Mouse (Mus musculus): ENCODE results near the gene Mapk14. TPM values are rescaled to one million over a fixed set of nuclear protein-coding genes. Genes with fewer than 3 reads are reported as not detected.
"Not testable (repeated sequence)": the region's sequence is repeated elsewhere in the genome, so short reads cannot be mapped to it uniquely, and the experiment has no call there.

The Mapk14 gene
- polyA plus RNA-seq, 1 experiment from 2014 or later: 46.1 TPM

- no peak overlapping the region for H3K4me3 ChIP-seq (ENCODE audit: low read length)
- no peak overlapping the region for H3K27ac ChIP-seq (ENCODE audit: low read length)
- H3K36me3 ChIP-seq (ENCODE audit: control insufficient read depth, insufficient read depth, low read length): no peaks in the 10 kb centered on the region
- H3K9me3 ChIP-seq (ENCODE audit: control insufficient read depth, low read length): no peaks in the 10 kb centered on the region
- H3K27me3 ChIP-seq (ENCODE audit: control insufficient read depth, insufficient read depth, low read depth, low read length): peaks cover 16% of the 10 kb centered on the region
- no peak overlapping the region for H3K4me2 ChIP-seq (ENCODE audit: low read depth, low read length)
- no peak for ATAC-seq (ENCODE audit: low read depth)
- WGBS: 71% methylated on average over 11 of the region's 11 CpGs
- peaks cover 10% of the 10 kb centered on the region for H3K4me1 ChIP-seq (replicated peaks; ENCODE audit: control insufficient read depth, insufficient read depth, low read length)
- no peak overlapping the region for H3K9ac ChIP-seq (ENCODE audit: low read length)
Observed at GRCm38 (mm10) chr17:28766781-28767515, 75.8 kb downstream of the Mapk14 start.

GRCm38 (mm10) chr17:28769121-28769874, 78.2 kb downstream of the Mapk14 start, which contains the start of gene Mapk13:
Gene Mapk13 (plus strand): TSS chr17:28769297.
- H3K36me3 ChIP-seq (ENCODE audit: control insufficient read depth, insufficient read depth, low read length): no peaks in the 10 kb centered on the region
- H3K4me1 ChIP-seq (replicated peaks; ENCODE audit: control insufficient read depth, insufficient read depth, low read length): peaks cover 10% of the 10 kb centered on the region
- under 1% methylated on average over 50 of the region's 58 CpGs for WGBS
- peaks cover 16% of the 10 kb centered on the region for H3K27me3 ChIP-seq (ENCODE audit: control insufficient read depth, insufficient read depth, low read depth, low read length)
- H3K9ac ChIP-seq (ENCODE audit: low read length): peak within 1 kb of the TSS; percentile 76
- H3K27ac ChIP-seq (ENCODE audit: low read length): peak within 1 kb of the TSS; percentile 57
- H3K4me3 ChIP-seq (ENCODE audit: low read length): peak within 1 kb of the TSS; percentile 61
- peak within 1 kb of the TSS; percentile 71 for H3K4me2 ChIP-seq (ENCODE audit: low read depth, low read length)
- peaks cover 2% of the 10 kb centered on the region; the same call in 1 of the 2 replicates for H3K9me3 ChIP-seq (ENCODE audit: control insufficient read depth, low read length)
- ATAC-seq (ENCODE audit: low read depth): peak; percentile 74

GRCm38 (mm10) chr17:28769875-28770421, 78.8 kb downstream of the Mapk14 start:
- Histone ChIP-seq H3K36me3 (ENCODE audit: control insufficient read depth, insufficient read depth, low read length) (no peaks in the 10 kb centered on the region), H3K27me3 (ENCODE audit: control insufficient read depth, insufficient read depth, low read depth, low read length) (peaks cover 16% of the 10 kb centered on the region), H3K27ac (ENCODE audit: low read length) (peak overlapping the region; percentile 57; the same call in 1 of the 2 replicates), H3K9ac (ENCODE audit: low read length) (peak overlapping the region; percentile 76), H3K4me3 (ENCODE audit: low read length) (peak overlapping the region; percentile 61), H3K9me3 (ENCODE audit: control insufficient read depth, low read length) (peaks cover 2% of the 10 kb centered on the region; the same call in 1 of the 2 replicates), H3K4me2 (ENCODE audit: low read depth, low read length) (peak overlapping the region; percentile 71), H3K4me1 (replicated peaks; ENCODE audit: control insufficient read depth, insufficient read depth, low read length) (peaks cover 10% of the 10 kb centered on the region)
- peak; percentile 45 for ATAC-seq (ENCODE audit: low read depth)
- WGBS: 3% methylated on average over 24 of the region's 24 CpGs

GRCm38 (mm10) chr17:28771289-28771688, 80.2 kb downstream of the Mapk14 start:
- Histone ChIP-seq H3K9me3 (ENCODE audit: control insufficient read depth, low read length) (peaks cover 2% of the 10 kb centered on the region; the same call in 1 of the 2 replicates), H3K4me2 (ENCODE audit: low read depth, low read length) (no peak overlapping the region), H3K27ac (ENCODE audit: low read length) (no peak overlapping the region), H3K4me1 (replicated peaks; ENCODE audit: control insufficient read depth, insufficient read depth, low read length) (peaks cover 10% of the 10 kb centered on the region), H3K36me3 (ENCODE audit: control insufficient read depth, insufficient read depth, low read length) (no peaks in the 10 kb centered on the region; the same call in 1 of the 2 replicates), H3K9ac (ENCODE audit: low read length) (no peak overlapping the region), H3K27me3 (ENCODE audit: control insufficient read depth, insufficient read depth, low read depth, low read length) (peaks cover 16% of the 10 kb centered on the region), H3K4me3 (ENCODE audit: low read length) (no peak overlapping the region)
- no peak for ATAC-seq (ENCODE audit: low read depth)
- 83% methylated on average over 5 of the region's 5 CpGs for WGBS

GRCm38 (mm10) chr17:28774303-28774702, 83.2 kb downstream of the Mapk14 start:
- WGBS: 95% methylated on average over 8 of the region's 9 CpGs
- H3K4me2 ChIP-seq (ENCODE audit: low read depth, low read length); H3K27ac ChIP-seq (ENCODE audit: low read length); H3K27me3 ChIP-seq (ENCODE audit: control insufficient read depth, insufficient read depth, low read depth, low read length); H3K36me3 ChIP-seq (ENCODE audit: control insufficient read depth, insufficient read depth, low read length); ATAC-seq (ENCODE audit: low read depth); H3K4me1 ChIP-seq (replicated peaks; ENCODE audit: control insufficient read depth, insufficient read depth, low read length); H3K4me3 ChIP-seq (ENCODE audit: low read length); H3K9ac ChIP-seq (ENCODE audit: low read length); H3K9me3 ChIP-seq (ENCODE audit: control insufficient read depth, low read length): not testable (repeated sequence)

GRCm38 (mm10) chr17:28775161-28775560, 84.0 kb downstream of the Mapk14 start:
- no peaks in the 10 kb centered on the region; the same call in 1 of the 2 replicates for H3K36me3 ChIP-seq (ENCODE audit: control insufficient read depth, insufficient read depth, low read length)
- no peak overlapping the region for H3K9ac ChIP-seq (ENCODE audit: low read length)
- no peak overlapping the region for H3K27ac ChIP-seq (ENCODE audit: low read length)
- no peak overlapping the region for H3K4me3 ChIP-seq (ENCODE audit: low read length)
- 77% methylated on average over 4 of the region's 4 CpGs for WGBS
- peaks cover 2% of the 10 kb centered on the region; the same call in 1 of the 2 replicates for H3K27me3 ChIP-seq (ENCODE audit: control insufficient read depth, insufficient read depth, low read depth, low read length)
- H3K9me3 ChIP-seq (ENCODE audit: control insufficient read depth, low read length): peaks cover 2% of the 10 kb centered on the region; the same call in 1 of the 2 replicates
- peaks cover 5% of the 10 kb centered on the region; the same call in 1 of the 2 replicates for H3K4me1 ChIP-seq (replicated peaks; ENCODE audit: control insufficient read depth, insufficient read depth, low read length)
- no peak for ATAC-seq (ENCODE audit: low read depth)
- no peak overlapping the region for H3K4me2 ChIP-seq (ENCODE audit: low read depth, low read length)

GRCm38 (mm10) chr17:28776817-28777216, 85.7 kb downstream of the Mapk14 start:
- Histone ChIP-seq H3K9me3 (ENCODE audit: control insufficient read depth, low read length) (peaks cover 2% of the 10 kb centered on the region; the same call in 1 of the 2 replicates), H3K4me1 (replicated peaks; ENCODE audit: control insufficient read depth, insufficient read depth, low read length) (no peaks in the 10 kb centered on the region), H3K27ac (ENCODE audit: low read length) (no peak overlapping the region), H3K27me3 (ENCODE audit: control insufficient read depth, insufficient read depth, low read depth, low read length) (no peaks in the 10 kb centered on the region), H3K9ac (ENCODE audit: low read length) (no peak overlapping the region), H3K4me2 (ENCODE audit: low read depth, low read length) (no peak overlapping the region), H3K4me3 (ENCODE audit: low read length) (no peak overlapping the region), H3K36me3 (ENCODE audit: control insufficient read depth, insufficient read depth, low read length) (no peaks in the 10 kb centered on the region; the same call in 1 of the 2 replicates)
- no peak for ATAC-seq (ENCODE audit: low read depth)
- WGBS: 81% methylated on average over 3 of the region's 3 CpGs

GRCm38 (mm10) chr17:28777231-28778005, 86.3 kb downstream of the Mapk14 start:
- H3K4me3 ChIP-seq (ENCODE audit: low read length): no peak overlapping the region
- 83% methylated on average over 16 of the region's 16 CpGs for WGBS
- no peak overlapping the region for H3K9ac ChIP-seq (ENCODE audit: low read length)
- no peak overlapping the region for H3K27ac ChIP-seq (ENCODE audit: low read length)
- no peak overlapping the region for H3K4me2 ChIP-seq (ENCODE audit: low read depth, low read length)
- H3K4me1 ChIP-seq (replicated peaks; ENCODE audit: control insufficient read depth, insufficient read depth, low read length): no peaks in the 10 kb centered on the region
- H3K36me3 ChIP-seq (ENCODE audit: control insufficient read depth, insufficient read depth, low read length): no peaks in the 10 kb centered on the region; the same call in 1 of the 2 replicates
- peaks cover 2% of the 10 kb centered on the region; the same call in 1 of the 2 replicates for H3K9me3 ChIP-seq (ENCODE audit: control insufficient read depth, low read length)
- no peak for ATAC-seq (ENCODE audit: low read depth)
- H3K27me3 ChIP-seq (ENCODE audit: control insufficient read depth, insufficient read depth, low read depth, low read length): no peaks in the 10 kb centered on the region

Data from lung, embryonic 16.5 days (tissue).